Mouse (Mus musculus) MEL (cell line): ENCODE results near the gene Ak1. TPM values are rescaled to one million over a fixed set of nuclear protein-coding genes. Genes with fewer than 3 reads are reported as not detected.

Experiments
- DNase-seq: peaks from one replicate; pipeline ENCODE4 v3.0.0; 2011; ENCODE audit warnings: low read depth, low spot score
- H3K27ac ChIP-seq: 2 replicates; pipeline ENCODE4 v1.5.1; 2012; ENCODE audit warnings: low read depth, mild to moderate bottlenecking, control low read depth, low read length, moderate library complexity; ENCODE audit not compliant: control insufficient read depth
- H3K27me3 ChIP-seq, 2 experiments: fragments of 150-350 bp in 1 of 2; sonication (generic) in 1 of 2; 2 replicates each; pipeline ENCODE4 v1.6.1; 2012; ENCODE audit warnings: low read length in 2 of 2, mild to moderate bottlenecking in 2 of 2, improper control_type of control experiment in 1 of 2, moderate library complexity in 1 of 2; ENCODE audit not compliant: insufficient read depth in 2 of 2, control insufficient read depth in 1 of 2
- H3K36me3 ChIP-seq, 2 experiments: 2 replicates each; pipeline ENCODE4 v1.6.1; 2012 to 2014; ENCODE audit warnings: low read length in 2 of 2, improper control_type of control experiment in 1 of 2, inconsistent platforms in 1 of 2, mild to moderate bottlenecking in 1 of 2; ENCODE audit not compliant: insufficient read depth in 2 of 2, control insufficient read depth in 1 of 2
- H3K4me1 ChIP-seq, 2 experiments: fragments of 150-350 bp in 1 of 2; sonication (generic) in 1 of 2; 2 replicates each; pipeline ENCODE4 v1.6.1; 2012; ENCODE audit warnings: low read length in 2 of 2, improper control_type of control experiment in 1 of 2, mild to moderate bottlenecking in 1 of 2; ENCODE audit not compliant: insufficient read depth in 2 of 2, control insufficient read depth in 1 of 2
- H3K4me3 ChIP-seq, 2 experiments: fragments of 150-350 bp in 1 of 2; sonication (generic) in 1 of 2; 2 replicates each; pipeline ENCODE4 v1.5.1; 2012; ENCODE audit warnings: low read depth in 2 of 2, low read length in 2 of 2, mild to moderate bottlenecking in 2 of 2, moderate library complexity in 2 of 2, control low read depth in 1 of 2, improper control_type of control experiment in 1 of 2; ENCODE audit not compliant: control insufficient read depth in 1 of 2, insufficient read depth in 1 of 2
- H3K79me2 ChIP-seq: 2 replicates; pipeline ENCODE4 v1.6.1; 2012; ENCODE audit warnings: mild to moderate bottlenecking, low read length, moderate library complexity; ENCODE audit not compliant: control insufficient read depth, poor library complexity, insufficient read depth
- H3K9ac ChIP-seq: 2 replicates; pipeline ENCODE4 v1.6.1; 2012; ENCODE audit warnings: low read depth, mild to moderate bottlenecking, control low read depth, low read length, moderate library complexity; ENCODE audit not compliant: control insufficient read depth, poor library complexity, severe bottlenecking
- H3K9me3 ChIP-seq: fragments of 150-350 bp; sonication (generic); replicated peaks from 2 replicates; pipeline ENCODE4 v1.6.1; 2012; ENCODE audit warnings: mild to moderate bottlenecking, low read length, improper control_type of control experiment, moderate library complexity; ENCODE audit not compliant: insufficient read depth
- CHD1 ChIP-seq: IDR thresholded peaks from 2 replicates; pipeline ENCODE4 v1.6.1; 2012; ENCODE audit warnings: low read depth, mild to moderate bottlenecking, inconsistent platforms, low read length, improper control_type of control experiment
- CHD2 ChIP-seq: IDR thresholded peaks from 2 replicates; pipeline ENCODE4 v1.6.1; 2011; ENCODE audit warnings: low read length, improper control_type of control experiment
- E2F4 ChIP-seq: IDR thresholded peaks from 2 replicates; pipeline ENCODE4 v1.6.1; 2011; ENCODE audit warnings: low read depth, low read length, improper control_type of control experiment, borderline replicate concordance
- ELF1 ChIP-seq: IDR thresholded peaks from 2 replicates; pipeline ENCODE4 v1.6.1; 2014; ENCODE audit warnings: low read depth, mild to moderate bottlenecking, inconsistent platforms, low read length, improper control_type of control experiment, moderate library complexity
- EP300 ChIP-seq, 2 experiments: IDR thresholded peaks; 2 replicates each; pipeline ENCODE4 v1.6.1; 2011; ENCODE audit warnings: improper control_type of control experiment in 2 of 2, low read length in 2 of 2, low read depth in 1 of 2, mild to moderate bottlenecking in 1 of 2
- ETS1 ChIP-seq: IDR thresholded peaks from 2 replicates; pipeline ENCODE4 v1.6.1; 2012; ENCODE audit warnings: low read depth, mild to moderate bottlenecking, inconsistent platforms, low read length, improper control_type of control experiment, moderate library complexity
- GABPA ChIP-seq: IDR thresholded peaks from 2 replicates; pipeline ENCODE4 v1.6.1; 2012; ENCODE audit warnings: low read depth, mild to moderate bottlenecking, inconsistent platforms, low read length, improper control_type of control experiment, moderate library complexity
- HCFC1 ChIP-seq: IDR thresholded peaks from 2 replicates; pipeline ENCODE4 v1.6.1; 2012; ENCODE audit warnings: low read depth, mild to moderate bottlenecking, inconsistent platforms, low read length, improper control_type of control experiment, moderate library complexity
- JUND ChIP-seq: IDR thresholded peaks from 2 replicates; pipeline ENCODE4 v1.6.1; 2011; ENCODE audit warnings: low read depth, mild to moderate bottlenecking, improper control_type of control experiment, low read length
- KAT2A ChIP-seq: conservative IDR thresholded peaks from 2 replicates; pipeline ENCODE4 v1.6.1; 2012; ENCODE audit warnings: low read depth, low read length, improper control_type of control experiment, inconsistent platforms
- MAX ChIP-seq: IDR thresholded peaks from 2 replicates; pipeline ENCODE4 v1.6.1; 2011; ENCODE audit warnings: low read length, improper control_type of control experiment
- MAZ ChIP-seq: IDR thresholded peaks from 2 replicates; pipeline ENCODE4 v1.6.1; 2012; ENCODE audit warnings: low read depth, mild to moderate bottlenecking, inconsistent platforms, low read length, improper control_type of control experiment
- MYB ChIP-seq: IDR thresholded peaks from 2 replicates; pipeline ENCODE4 v1.6.1; 2011; ENCODE audit warnings: mild to moderate bottlenecking, low read depth, low read length, improper control_type of control experiment
- NELFE ChIP-seq: IDR thresholded peaks from 2 replicates; pipeline ENCODE4 v1.6.1; 2011; ENCODE audit warnings: low read depth, low read length, improper control_type of control experiment
- POLR2AphosphoS5 ChIP-seq: IDR thresholded peaks from 2 replicates; pipeline ENCODE4 v1.6.1; 2012; ENCODE audit warnings: low read depth, borderline replicate concordance, mild to moderate bottlenecking, inconsistent platforms, low read length, moderate library complexity, mixed read lengths
- RAD21 ChIP-seq: IDR thresholded peaks from 2 replicates; pipeline ENCODE4 v1.6.1; 2011; ENCODE audit warnings: mild to moderate bottlenecking, low read depth, low read length, improper control_type of control experiment
- RCOR1 ChIP-seq: IDR thresholded peaks from 2 replicates; pipeline ENCODE4 v1.6.1; 2012; ENCODE audit warnings: low read depth, mild to moderate bottlenecking, inconsistent platforms, low read length, improper control_type of control experiment
- SIN3A ChIP-seq: IDR thresholded peaks from 2 replicates; pipeline ENCODE4 v1.6.1; 2012; ENCODE audit warnings: low read length, improper control_type of control experiment, inconsistent platforms
- SMC3 ChIP-seq: IDR thresholded peaks from 2 replicates; pipeline ENCODE4 v1.6.1; 2011; ENCODE audit warnings: low read depth, low read length, improper control_type of control experiment
- TAL1 ChIP-seq: IDR thresholded peaks from 2 replicates; pipeline ENCODE4 v1.6.1; 2012; ENCODE audit warnings: mild to moderate bottlenecking, inconsistent platforms, low read length, moderate library complexity, mixed read lengths
- TCF12 ChIP-seq: IDR thresholded peaks from 2 replicates; pipeline ENCODE4 v1.6.1; 2014; ENCODE audit warnings: low read depth, mild to moderate bottlenecking, inconsistent platforms, low read length, improper control_type of control experiment, moderate library complexity
- UBTF ChIP-seq: IDR thresholded peaks from 2 replicates; pipeline ENCODE4 v1.6.1; 2012; ENCODE audit warnings: low read depth, mild to moderate bottlenecking, inconsistent platforms, low read length, improper control_type of control experiment, moderate library complexity, borderline replicate concordance; ENCODE audit not compliant: insufficient read depth
- ZC3H11A ChIP-seq: IDR thresholded peaks from 2 replicates; pipeline ENCODE4 v1.6.1; 2012; ENCODE audit warnings: low read depth, mild to moderate bottlenecking, inconsistent platforms, low read length, improper control_type of control experiment
- ZKSCAN1 ChIP-seq: IDR thresholded peaks from 2 replicates; pipeline ENCODE4 v1.6.1; 2012; ENCODE audit warnings: low read depth, mild to moderate bottlenecking, inconsistent platforms, low read length, improper control_type of control experiment, moderate library complexity
- ZMIZ1 ChIP-seq: IDR thresholded peaks from 2 replicates; pipeline ENCODE4 v1.6.1; 2012; ENCODE audit warnings: low read depth, mild to moderate bottlenecking, inconsistent platforms, low read length, improper control_type of control experiment, moderate library complexity
- ZNF384 ChIP-seq: IDR thresholded peaks from 2 replicates; pipeline ENCODE4 v1.6.1; 2012; ENCODE audit warnings: low read depth, mild to moderate bottlenecking, inconsistent platforms, low read length, improper control_type of control experiment
- polyA plus RNA-seq, 2 experiments: library from polyadenylated mRNA; stranded (reverse) in 1 of 2; unstranded in 1 of 2; fragments of >175 nt in 1 of 2; fragments of >200 nt in 1 of 2; gene quantifications; 2 replicates each; pipeline versions ENCODE4 v1.2.1 to v1.2.4; 2012; ENCODE audit warnings: low replicate concordance in 2 of 2, low read depth in 1 of 2; ENCODE audit not compliant: insufficient read length in 2 of 2, insufficient read depth in 1 of 2, missing spikeins in 1 of 2
- total RNA-seq: library from RNA; depleted of rRNA; stranded (reverse); fragments of 300-350 nt; gene quantifications from 2 replicates; pipeline ENCODE4 v1.2.3, GENCODE M21; 2012

Gene Ak1
- total and polyA plus RNA-seq, 3 experiments = 0.12 to 0.13 TPM; not detected in 1

DNA sequence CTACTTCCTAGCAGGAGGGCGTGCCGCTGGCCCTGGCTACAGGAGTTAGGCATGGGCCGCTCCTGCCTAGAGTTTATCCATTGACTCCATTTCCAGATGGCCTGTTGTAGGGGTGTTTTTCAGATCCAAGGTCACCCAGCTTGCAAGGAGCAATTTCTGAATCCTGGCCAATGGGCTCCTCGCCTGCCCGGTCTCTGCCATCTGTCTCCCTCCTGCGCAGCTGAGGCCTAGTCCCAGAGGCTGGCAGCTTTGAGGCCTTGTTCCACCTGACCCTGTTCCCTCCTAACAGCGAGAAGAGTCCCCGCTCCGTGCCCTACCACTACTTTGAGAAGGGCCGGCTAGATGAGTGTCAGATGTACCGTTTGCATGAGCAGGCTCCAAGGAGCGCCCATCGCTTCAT, 24.8 kb upstream of the Ak1 start:
- no peak overlapping the region for H3K27ac ChIP-seq
- H3K27me3 ChIP-seq = no peaks in the 10 kb centered on the region
- H3K79me2 ChIP-seq = no peaks in the 10 kb centered on the region
- no peak overlapping the region for H3K4me3 ChIP-seq
- H3K9me3 ChIP-seq = no peaks in the 10 kb centered on the region
- no peak overlapping the region for H3K9ac ChIP-seq
- no peak for TF ChIP-seq SMC3
- no peak for TF ChIP-seq TAL1
- no peak for TF ChIP-seq UBTF
- no peak for TF ChIP-seq ZNF384
- no peak for TF ChIP-seq NELFE
- no peak for TF ChIP-seq MAX
- no peak for TF ChIP-seq EP300 (IDR thresholded peaks at IDR 0.05; ENCODE audit: low read depth in 1 of 2, low read length in 2 of 2)
- no peak for TF ChIP-seq E2F4
- TF ChIP-seq ETS1 = no peak
- no peak for TF ChIP-seq RAD21
- no peak for TF ChIP-seq POLR2AphosphoS5
- no peak for TF ChIP-seq HCFC1
- no peak for TF ChIP-seq SIN3A
- TF ChIP-seq MYB = no peak
- TF ChIP-seq RCOR1 = no peak
- no peak for TF ChIP-seq ELF1
- no peak for TF ChIP-seq CHD1
- no peak for TF ChIP-seq ZKSCAN1
- no peak for DNase-seq
- H3K36me3 ChIP-seq = peaks cover 0 to 5% of the 10 kb centered on the region in 2 experiments; a peak in 1 of 4 replicates
- peaks cover 0 to 3% of the 10 kb centered on the region in 2 experiments; a peak in 1 of 4 replicates for H3K4me1 ChIP-seq

DNA sequence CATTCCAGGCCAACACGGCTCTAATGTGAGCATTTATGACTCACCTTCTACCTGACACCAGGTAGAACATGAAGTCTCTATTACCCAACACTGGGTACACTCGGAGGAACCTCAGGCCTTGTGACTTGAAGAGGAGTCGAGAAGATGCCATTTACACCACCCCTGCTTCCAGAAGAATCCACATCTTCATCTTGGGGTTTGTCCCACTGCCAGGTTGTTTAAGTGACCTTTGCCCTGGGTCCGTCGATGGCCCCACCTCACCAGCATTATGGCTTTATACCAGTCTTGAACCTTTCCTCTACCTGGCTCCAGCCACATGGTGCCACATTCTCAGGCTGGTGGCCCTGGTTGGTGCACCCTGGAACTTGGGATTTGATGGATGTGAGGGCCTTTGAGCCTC, 24.3 kb upstream of the Ak1 start:
- DNase-seq = no peak
- H3K36me3 ChIP-seq = peaks cover 0 to 5% of the 10 kb centered on the region in 2 experiments; a peak in 1 of 4 replicates
- TF ChIP-seq JUND (no peak), ZC3H11A (no peak), KAT2A (no peak), MYB (no peak), CHD2 (no peak), ETS1 (no peak), E2F4 (no peak), TAL1 (no peak), TCF12 (no peak), GABPA (no peak), ZMIZ1 (no peak), ELF1 (no peak), MAX (no peak), MAZ (no peak)
- no peaks in the 10 kb centered on the region for H3K27me3 ChIP-seq
- H3K9ac ChIP-seq = no peak overlapping the region
- H3K4me1 ChIP-seq = peaks cover 0 to 3% of the 10 kb centered on the region in 2 experiments; a peak in 2 of 4 replicates
- no peak overlapping the region for H3K4me3 ChIP-seq
- H3K27ac ChIP-seq = no peak overlapping the region
- H3K79me2 ChIP-seq = no peaks in the 10 kb centered on the region
- H3K9me3 ChIP-seq = no peaks in the 10 kb centered on the region
